Mouse (Mus musculus) neural tube, embryonic 14.5 days (tissue): Measurements from ENCODE around the gene Efnb2. TPM values are rescaled to one million over a fixed set of nuclear protein-coding genes. Genes with fewer than 3 reads are reported as not detected.

Source experiments
- ATAC-seq: fragments of 200-750 bp; cut with Nextera tagmentation; 2 replicates; pipeline ENCODE4 v1.8.0; 2017; ENCODE audit warnings: low read depth, mild to moderate bottlenecking, moderate TSS enrichment, moderate library complexity
- H3K27ac ChIP-seq: fragments of 300-500 bp; sonication (generic); 2 replicates; pipeline ENCODE4 v1.5.1; 2014; ENCODE audit warnings: low read depth, mild to moderate bottlenecking, control low read depth, low read length, moderate library complexity, mixed read lengths
- H3K27me3 ChIP-seq: fragments of 300-500 bp; sonication (generic); 2 replicates; pipeline ENCODE4 v1.6.1; 2014; ENCODE audit warnings: low read length; ENCODE audit not compliant: control insufficient read depth, insufficient read depth
- H3K36me3 ChIP-seq: fragments of 300-500 bp; sonication (generic); 2 replicates; pipeline ENCODE4 v1.6.1; 2014; ENCODE audit warnings: low read length, mixed read lengths; ENCODE audit not compliant: control insufficient read depth, insufficient read depth
- H3K4me1 ChIP-seq: fragments of 300-500 bp; sonication (generic); 2 replicates; pipeline ENCODE4 v1.6.1; 2014; ENCODE audit warnings: low read length; ENCODE audit not compliant: control insufficient read depth, insufficient read depth
- H3K4me2 ChIP-seq: fragments of 300-500 bp; sonication (generic); 2 replicates; pipeline ENCODE4 v1.6.1; 2014; ENCODE audit warnings: mild to moderate bottlenecking, low read depth, low read length, control low read depth
- H3K4me3 ChIP-seq: fragments of 300-500 bp; sonication (generic); 2 replicates; pipeline ENCODE4 v1.5.1; 2014; ENCODE audit warnings: low read depth, low read length, control low read depth, mixed read lengths
- H3K9ac ChIP-seq: fragments of 300-500 bp; sonication (generic); replicated peaks from 2 replicates; pipeline ENCODE4 v1.6.1; 2014; ENCODE audit warnings: low read depth, mild to moderate bottlenecking, control low read depth, low read length, mixed read lengths
- H3K9me3 ChIP-seq: fragments of 300-500 bp; sonication (generic); 2 replicates; pipeline ENCODE4 v1.6.1; 2016; ENCODE audit warnings: low read length; ENCODE audit not compliant: control insufficient read depth
- WGBS: fragments of 180-500 bp; shearing (Covaris S2); extraction: QIAGEN DNeasy Blood & Tissue Kit; methylation state at CpG from one replicate; pipeline ENCODE4 v1.1.7; 2014; 5-methylcytosine and 5-hydroxymethylcytosine counted together
- polyA plus RNA-seq: library from polyadenylated mRNA; unstranded; fragments of >200 nt; fragmentation: Nextera tagmentation; extraction: Ambion mirVana; gene quantifications from 2 replicates; pipeline ENCODE4 v1.2.1, GENCODE M21; 2014

The Efnb2 gene
- polyA plus RNA-seq, 1 experiment from 2014 or later = 17.7 TPM

GRCm38 (mm10) chr8:8648686-8649085 lies 12.4 kb downstream of the Efnb2 start:
- Histone ChIP-seq H3K36me3 (no peaks in the 10 kb centered on the region), H3K27me3 (no peaks in the 10 kb centered on the region), H3K27ac (no peak overlapping the region), H3K4me3 (no peak overlapping the region), H3K9me3 (no peaks in the 10 kb centered on the region), H3K4me1 (peaks cover 39% of the 10 kb centered on the region), H3K4me2 (no peak overlapping the region), H3K9ac (no peak overlapping the region)
- WGBS = 57% methylated on average over 7 of the region's 7 CpGs
- ATAC-seq = no peak

- no peak overlapping the region for H3K27ac ChIP-seq
- no peaks in the 10 kb centered on the region for H3K27me3 ChIP-seq
- 81% methylated on average over 7 of the region's 7 CpGs for WGBS
- no peaks in the 10 kb centered on the region for H3K9me3 ChIP-seq
- no peaks in the 10 kb centered on the region for H3K36me3 ChIP-seq
- H3K9ac ChIP-seq = no peak overlapping the region
- no peak overlapping the region for H3K4me3 ChIP-seq
- peaks cover 32% of the 10 kb centered on the region for H3K4me1 ChIP-seq
- ATAC-seq = no peak
- no peak overlapping the region for H3K4me2 ChIP-seq
Measured at GRCm38 (mm10) chr8:8647824-8648223, 13.2 kb downstream of the Efnb2 start.

- no peak for ATAC-seq
- H3K9me3 ChIP-seq = no peaks in the 10 kb centered on the region
- no peak overlapping the region for H3K27ac ChIP-seq
- no peaks in the 10 kb centered on the region for H3K36me3 ChIP-seq
- H3K4me2 ChIP-seq = no peak overlapping the region
- no peak overlapping the region for H3K4me3 ChIP-seq
- no peak overlapping the region for H3K9ac ChIP-seq
- no peaks in the 10 kb centered on the region for H3K27me3 ChIP-seq
- H3K4me1 ChIP-seq = peaks cover 28% of the 10 kb centered on the region
- 76% methylated on average over 3 of the region's 3 CpGs for WGBS
Measured at GRCm38 (mm10) chr8:8647319-8647718, 13.7 kb downstream of the Efnb2 start.

- Histone ChIP-seq H3K4me3 (no peak overlapping the region), H3K4me1 (peaks cover 15% of the 10 kb centered on the region), H3K36me3 (no peaks in the 10 kb centered on the region), H3K27me3 (no peaks in the 10 kb centered on the region), H3K9ac (no peak overlapping the region), H3K4me2 (no peak overlapping the region), H3K27ac (no peak overlapping the region), H3K9me3 (no peaks in the 10 kb centered on the region)
- ATAC-seq = no peak
- WGBS = 60% methylated on average over 11 of the region's 11 CpGs
Measured at GRCm38 (mm10) chr8:8644160-8644915, 16.7 kb downstream of the Efnb2 start.

GRCm38 (mm10) chr8:8640264-8640588 lies 20.8 kb downstream of the Efnb2 start:
- Histone ChIP-seq H3K4me1 (peaks cover 11% of the 10 kb centered on the region), H3K27me3 (no peaks in the 10 kb centered on the region), H3K4me2 (no peak overlapping the region; the same call in 1 of the 2 replicates), H3K9me3 (no peaks in the 10 kb centered on the region), H3K9ac (no peak overlapping the region), H3K27ac (no peak overlapping the region), H3K36me3 (no peaks in the 10 kb centered on the region), H3K4me3 (no peak overlapping the region)
- WGBS = 7% methylated on average over 4 of the region's 4 CpGs
- no peak for ATAC-seq

GRCm38 (mm10) chr8:8639569-8640263 lies 21.3 kb downstream of the Efnb2 start:
- H3K4me3 ChIP-seq = no peak overlapping the region
- WGBS = 22% methylated on average over 8 of the region's 8 CpGs
- H3K27me3 ChIP-seq = no peaks in the 10 kb centered on the region
- H3K4me1 ChIP-seq = peaks cover 12% of the 10 kb centered on the region
- no peak overlapping the region for H3K9ac ChIP-seq
- no peak overlapping the region for H3K27ac ChIP-seq
- H3K9me3 ChIP-seq = no peaks in the 10 kb centered on the region
- H3K36me3 ChIP-seq = no peaks in the 10 kb centered on the region
- H3K4me2 ChIP-seq = no peak overlapping the region; the same call in 1 of the 2 replicates
- no peak; the same call in 1 of the 2 replicates for ATAC-seq

- whole genome bisulfite sequencing = 44% methylated on average over 7 of the region's 7 CpGs
- no peak overlapping the region for H3K4me3 ChIP-seq
- no peaks in the 10 kb centered on the region for H3K36me3 ChIP-seq
- no peak for ATAC-seq
- H3K9ac ChIP-seq = no peak overlapping the region
- no peak overlapping the region for H3K4me2 ChIP-seq
- H3K27ac ChIP-seq = no peak overlapping the region
- no peaks in the 10 kb centered on the region for H3K27me3 ChIP-seq
- H3K9me3 ChIP-seq = no peaks in the 10 kb centered on the region
- H3K4me1 ChIP-seq = peaks cover 9% of the 10 kb centered on the region
Measured at GRCm38 (mm10) chr8:8631394-8631793, 29.6 kb downstream of the Efnb2 start.

GRCm38 (mm10) chr8:8624017-8624416 lies 37.0 kb downstream of the Efnb2 start:
- Histone ChIP-seq H3K9ac (no peak overlapping the region), H3K27me3 (no peaks in the 10 kb centered on the region)
- 67% methylated on average over 7 of the region's 7 CpGs for WGBS

GRCm38 (mm10) chr8:8623486-8623885 lies 37.6 kb downstream of the Efnb2 start:
- no peaks in the 10 kb centered on the region for H3K27me3 ChIP-seq
- H3K27ac ChIP-seq = no peak overlapping the region
- H3K4me2 ChIP-seq = no peak overlapping the region
- no peak overlapping the region for H3K9ac ChIP-seq
- peaks cover 11% of the 10 kb centered on the region for H3K36me3 ChIP-seq
- ATAC-seq = no peak
- H3K4me3 ChIP-seq = no peak overlapping the region
- H3K9me3 ChIP-seq = no peaks in the 10 kb centered on the region
- WGBS = 67% methylated on average over 8 of the region's 8 CpGs
- 0 out of 2 replicates have a peak, but pooled peaks cover 4% of the 10 kb centered on the region for H3K4me1 ChIP-seq

More at GRCm38 (mm10) chr8:8624017-8624416, 37.0 kb downstream of the Efnb2 start:
- ATAC-seq = no peak
- no peaks in the 10 kb centered on the region for H3K9me3 ChIP-seq
- H3K27ac ChIP-seq = no peak overlapping the region
- peaks cover 11% of the 10 kb centered on the region; the same call in 1 of the 2 replicates for H3K36me3 ChIP-seq
- H3K4me1 ChIP-seq = 0 out of 2 replicates have a peak, but pooled peaks cover 4% of the 10 kb centered on the region
- H3K4me3 ChIP-seq = no peak overlapping the region
- H3K4me2 ChIP-seq = no peak overlapping the region
